ENCODE assay signal across 24 mouse cellular contexts in the genomic region with DNA sequence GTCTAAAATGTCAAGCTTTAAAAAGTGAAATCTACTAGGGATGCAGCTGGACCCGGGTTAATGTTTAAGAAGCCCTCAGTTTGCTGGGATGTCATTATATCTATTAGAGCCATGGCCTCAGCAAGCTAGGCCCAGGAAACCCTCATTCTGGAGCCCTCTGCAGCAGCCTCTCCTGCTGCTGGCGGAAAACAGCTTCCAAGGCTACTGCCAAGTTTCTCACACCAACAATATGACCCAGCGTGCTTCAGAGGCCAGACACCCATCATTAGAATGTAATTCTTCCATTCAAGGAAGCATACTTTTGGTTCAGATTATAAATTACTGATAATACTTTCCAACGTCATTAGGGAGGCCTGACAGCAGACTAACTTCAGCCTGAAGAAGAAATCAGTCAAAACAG. TPM values are rescaled to one million over a fixed set of nuclear protein-coding genes. Genes with fewer than 3 reads are reported as not detected.
DNase-seq lines count a peak whose midpoint lies in the region; ATAC-seq lines count a peak whose summit lies in the region.
"Had no signal": no experiment of that assay in that cellular context is flagged by ENCODE, and none has a peak within 500 bp of the region (broad histone marks: within the 10 kb centered on the region; RNA-seq: fewer than 3 reads in every experiment).

No protein-coding gene starts in this region.

- peaks cover 4% of the 10 kb centered on the region; the same call in 1 of the 2 replicates for H3K9me3 ChIP-seq in lung, embryonic 16.5 days (ENCODE audit: control insufficient read depth, low read length)
- H3K9me3 ChIP-seq: embryonic facial prominence, embryonic 12.5 days; hindbrain, embryonic 15.5 days; midbrain, embryonic 10.5 days; neural tube, embryonic 13.5 days had no signal

- no peak overlapping the region for H3K4me3 ChIP-seq in lung, embryonic 16.5 days (ENCODE audit: low read length)
- H3K4me3 ChIP-seq: embryonic facial prominence, embryonic 12.5 days; hindbrain, embryonic 15.5 days; limb, embryonic 12.5 days; midbrain, embryonic 10.5 days; myocyte; neural tube, embryonic 13.5 days had no signal

- H3K27me3 ChIP-seq in lung, embryonic 16.5 days (ENCODE audit: control insufficient read depth, insufficient read depth, low read depth, low read length): no peaks in the 10 kb centered on the region
- H3K27me3 ChIP-seq: embryonic facial prominence, embryonic 12.5 days; hindbrain, embryonic 15.5 days; limb, embryonic 12.5 days; neural tube, embryonic 13.5 days had no signal

- H3K4me2 ChIP-seq in lung, embryonic 16.5 days (ENCODE audit: low read depth, low read length): no peak overlapping the region
- H3K4me2 ChIP-seq: embryonic facial prominence, embryonic 12.5 days; hindbrain, embryonic 15.5 days; limb, embryonic 12.5 days; neural tube, embryonic 13.5 days had no signal

- peaks cover 5% of the 10 kb centered on the region for H3K36me3 ChIP-seq in lung, embryonic 16.5 days (ENCODE audit: control insufficient read depth, insufficient read depth, low read length)

- WGBS in lung, embryonic 16.5 days: 48% methylated on average over 4 of the region's 4 CpGs

- ATAC-seq in lung, embryonic 16.5 days (ENCODE audit: low read depth): peak; percentile 73
- ATAC-seq: forebrain, postnatal 0 days; midbrain, embryonic 16.5 days had no signal

- 0 out of 2 replicates have a peak, but pooled peaks cover 3% of the 10 kb centered on the region for H3K4me1 ChIP-seq in lung, embryonic 16.5 days (replicated peaks; ENCODE audit: control insufficient read depth, insufficient read depth, low read length)
- H3K4me1 ChIP-seq: embryonic facial prominence, embryonic 12.5 days; hindbrain, embryonic 15.5 days; limb, embryonic 12.5 days; midbrain, embryonic 10.5 days; neural tube, embryonic 13.5 days had no signal

- peak; percentile 37 for DNase-seq in adrenal gland, postnatal 10 days
- no peak for DNase-seq in adrenal gland, postnatal 25 days
- peak; percentile 41 for DNase-seq in kidney, postnatal 10 days
- no peak for DNase-seq in kidney, adult 18-20 months
- no peak for DNase-seq in lung, adult 18-20 months
- peak; percentile 27 to 74 for DNase-seq in lung, postnatal 4 days
- DNase-seq in spleen, adult 18-20 months: no peak
- DNase-seq: cerebellum, adult 11-12 months; cerebellum, postnatal 10 days; forebrain, postnatal 0 days; gastrocnemius, postnatal 36 days; kidney, postnatal 25 days; layer of hippocampus, postnatal 36 days; retina, postnatal 1 day; right cerebral cortex, postnatal 25 days; thymus, postnatal 14 days had no signal

- H3K9ac ChIP-seq in lung, embryonic 16.5 days (ENCODE audit: low read length): no peak overlapping the region
- H3K9ac ChIP-seq: embryonic facial prominence, embryonic 12.5 days; forebrain, postnatal 0 days; hindbrain, embryonic 15.5 days; limb, embryonic 12.5 days; neural tube, embryonic 13.5 days had no signal

- H3K27ac ChIP-seq in lung, embryonic 16.5 days (ENCODE audit: low read length): no peak overlapping the region
- H3K27ac ChIP-seq: embryonic facial prominence, embryonic 12.5 days; hindbrain, embryonic 15.5 days; limb, embryonic 12.5 days; midbrain, embryonic 10.5 days; neural tube, embryonic 13.5 days had no signal

RNA-seq across cellular contexts. Expression of gene Bloc1s5, which starts 18.0 kb away (rescaled TPM):
- total RNA-seq in adrenal gland, postnatal 10 days (2021): 10 to 100 TPM; 20.0 to 25.0 TPM
- 13.8 and 24.4 TPM in 2 replicates for total RNA-seq in adrenal gland, postnatal 25 days (2021)
- 16.6 and 19.5 TPM in 2 replicates for polyA plus RNA-seq in lung, embryonic 16.5 days (2015; fragmentation: Nextera tagmentation; extraction: Ambion mirVana)

RNA-seq across cellular contexts. Expression of gene Eef1e1, which starts 42.0 kb away (rescaled TPM):
- 10 to 100 TPM; 24.9 to 33.8 TPM for total RNA-seq in adrenal gland, postnatal 10 days (2021)
- 30.4 and 36.9 TPM in 2 replicates for total RNA-seq in adrenal gland, postnatal 25 days (2021)
- 35.3 and 37.7 TPM in 2 replicates for polyA plus RNA-seq in lung, embryonic 16.5 days (2015; fragmentation: Nextera tagmentation; extraction: Ambion mirVana)

Comparison
In these comparisons a context has a peak if more than half of its experiments do, and no peak if none do; other contexts are left out.
1. DNase-seq: peak in adrenal gland, postnatal 10 days (single experiment), kidney, postnatal 10 days (single experiment) and lung, postnatal 4 days (2 of 2); none in adrenal gland, postnatal 25 days (single experiment), kidney, adult 18-20 months (single experiment), lung, adult 18-20 months (0 of 2) and spleen, adult 18-20 months (0 of 2).